Mouse (Mus musculus) stomach, embryonic 15.5 days (tissue): ENCODE data around the gene Setd1b. TPM values are rescaled to one million over a fixed set of nuclear protein-coding genes. Genes with fewer than 3 reads are reported as not detected.
A peak's percentile ranks its signal among the peaks of the same experiment; 100 is the strongest.

ENCODE experiments used
- ATAC-seq: fragments of 200-750 bp; cut with Nextera tagmentation; 2 replicates; pipeline ENCODE4 v1.8.0; 2017; ENCODE audit warnings: low read depth, moderate number of reproducible peaks, moderate TSS enrichment; ENCODE audit not compliant: insufficient read depth, low FRiP score
- H3K27ac ChIP-seq: fragments of 300-500 bp; sonication (generic); 2 replicates; pipeline ENCODE4 v1.5.1; 2015; ENCODE audit warnings: mild to moderate bottlenecking, inconsistent platforms
- H3K27me3 ChIP-seq: fragments of 300-500 bp; sonication (generic); replicated peaks from 2 replicates; pipeline ENCODE4 v1.6.1; 2015; ENCODE audit warnings: inconsistent platforms
- H3K36me3 ChIP-seq: fragments of 300-500 bp; sonication (generic); 2 replicates; pipeline ENCODE4 v1.6.1; 2015; ENCODE audit warnings: inconsistent platforms
- H3K4me1 ChIP-seq: fragments of 300-500 bp; sonication (generic); 2 replicates; pipeline ENCODE4 v1.6.1; 2015; ENCODE audit warnings: inconsistent platforms
- H3K4me2 ChIP-seq: fragments of 300-500 bp; sonication (generic); 2 replicates; pipeline ENCODE4 v1.6.1; 2015; ENCODE audit warnings: mild to moderate bottlenecking, inconsistent platforms
- H3K4me3 ChIP-seq: fragments of 300-500 bp; sonication (generic); replicated peaks from 2 replicates; pipeline ENCODE4 v1.5.1; 2015; ENCODE audit warnings: inconsistent platforms
- H3K9ac ChIP-seq: fragments of 300-500 bp; sonication (generic); 2 replicates; pipeline ENCODE4 v1.6.1; 2015; ENCODE audit warnings: inconsistent platforms
- H3K9me3 ChIP-seq: fragments of 300-500 bp; sonication (generic); 2 replicates; pipeline ENCODE4 v1.6.1; 2016; ENCODE audit warnings: inconsistent platforms
- WGBS: fragments of 180-500 bp; shearing (Covaris S2); methylation state at CpG from one replicate; pipeline ENCODE4 v1.1.7; 2015; 5-methylcytosine and 5-hydroxymethylcytosine counted together
- polyA plus RNA-seq: library from polyadenylated mRNA; unstranded; fragments of >200 nt; fragmentation: Nextera tagmentation; extraction: Ambion mirVana; gene quantifications from 2 replicates; pipeline ENCODE4 v1.2.1, GENCODE M21; 2015

Gene Setd1b
- polyA plus RNA-seq, 1 experiment from 2014 or later, result 9.4 TPM

- no peaks in the 10 kb centered on the region for H3K4me1 ChIP-seq
- no peak overlapping the region for H3K4me3 ChIP-seq
- no peaks in the 10 kb centered on the region for H3K9me3 ChIP-seq
- no peak overlapping the region for H3K9ac ChIP-seq
- no peak overlapping the region for H3K4me2 ChIP-seq
- no peaks in the 10 kb centered on the region for H3K27me3 ChIP-seq
- no peaks in the 10 kb centered on the region for H3K36me3 ChIP-seq
- 77% methylated on average over 6 of the region's 6 CpGs for WGBS
- peak; percentile 39; the same call in 1 of the 2 replicates for ATAC-seq
- no peak overlapping the region for H3K27ac ChIP-seq
These were observed 39.5 kb downstream of the Setd1b start for GRCm38 (mm10) chr5:123181536-123181935.

DNA sequence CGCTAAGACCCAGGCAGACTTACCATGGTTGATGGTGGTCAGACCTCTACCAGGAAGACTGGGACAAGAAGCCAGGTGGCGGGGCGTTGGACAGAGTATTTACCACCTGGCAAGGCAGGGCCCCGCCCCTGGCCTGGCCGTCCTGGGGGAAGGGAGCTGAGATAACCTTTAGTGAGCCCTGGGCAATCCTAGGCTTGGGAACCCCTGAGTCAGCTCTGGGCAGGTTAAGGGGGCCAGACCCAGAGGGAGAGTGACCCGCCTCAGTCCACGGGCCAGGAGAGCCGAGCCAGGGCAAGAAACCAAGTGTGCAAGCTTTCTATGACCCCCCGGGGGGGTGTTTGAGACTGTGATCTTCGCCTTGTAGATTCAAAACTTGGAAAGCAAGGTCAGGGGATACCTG, 40.7 kb downstream of the Setd1b start, which contains the start of gene Hpd:
Gene Hpd, minus strand, starts transcription at position 77 of the 400 bp plus-strand sequence.
- Histone ChIP-seq H3K4me1 (no peaks in the 10 kb centered on the region), H3K4me2 (no peak within 1 kb of the TSS), H3K4me3 (no peak within 1 kb of the TSS), H3K9ac (no peak within 1 kb of the TSS), H3K27me3 (no peaks in the 10 kb centered on the region), H3K27ac (no peak within 1 kb of the TSS), H3K9me3 (no peaks in the 10 kb centered on the region), H3K36me3 (no peaks in the 10 kb centered on the region)
- ATAC-seq, result no peak
- WGBS, result 71% methylated on average over 10 of the region's 10 CpGs

DNA sequence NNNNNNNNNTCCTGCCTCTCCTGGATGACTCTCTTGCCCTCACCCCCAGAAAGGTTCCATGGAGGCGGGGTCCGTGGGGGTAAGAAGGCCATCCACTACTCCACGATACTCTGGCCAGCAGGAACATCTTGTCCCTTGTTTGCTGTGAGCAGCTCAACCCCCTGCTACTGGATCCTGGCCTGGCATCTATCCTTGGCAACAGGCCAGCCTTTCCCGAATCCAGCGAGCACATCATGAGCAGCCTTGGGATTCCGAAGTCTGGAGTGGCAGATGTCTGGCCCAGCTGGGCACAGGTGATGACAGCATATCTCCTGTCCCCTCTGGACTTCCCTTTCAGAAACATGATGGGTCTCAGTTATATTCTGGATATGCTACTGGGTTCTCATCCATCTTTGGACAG, 44.0 kb downstream of the Setd1b start:
- H3K9me3 ChIP-seq, result no peaks in the 10 kb centered on the region
- no peak for ATAC-seq
- no peak overlapping the region for H3K4me3 ChIP-seq
- no peaks in the 10 kb centered on the region for H3K27me3 ChIP-seq
- no peak overlapping the region for H3K27ac ChIP-seq
- no peak overlapping the region for H3K9ac ChIP-seq
- 75% methylated on average over 6 of the region's 6 CpGs for WGBS
- H3K4me2 ChIP-seq, result no peak overlapping the region
- no peaks in the 10 kb centered on the region for H3K36me3 ChIP-seq
- H3K4me1 ChIP-seq, result no peaks in the 10 kb centered on the region

DNA sequence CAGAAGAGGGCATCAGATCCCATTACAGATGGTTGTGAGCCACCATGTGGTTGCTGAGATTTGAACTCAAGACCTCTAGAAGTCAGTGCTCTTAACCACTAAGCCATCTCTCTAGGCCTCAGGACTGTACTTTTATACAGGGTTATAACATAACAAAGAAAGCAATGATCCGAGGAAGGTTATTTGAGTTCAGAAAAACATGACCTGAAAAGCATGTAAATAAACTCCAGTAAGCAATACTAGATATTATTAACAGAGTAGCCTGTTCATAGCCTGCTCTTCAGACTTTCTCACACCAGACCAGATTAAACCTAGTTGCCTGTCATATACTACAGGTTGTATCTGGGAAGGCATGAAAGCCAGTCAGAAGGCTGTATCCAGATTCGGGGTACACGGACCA, 45.3 kb downstream of the Setd1b start:
- Histone ChIP-seq H3K36me3 (no peaks in the 10 kb centered on the region), H3K4me1 (no peaks in the 10 kb centered on the region), H3K9me3 (no peaks in the 10 kb centered on the region), H3K27ac (no peak overlapping the region), H3K9ac (no peak overlapping the region), H3K4me2 (no peak overlapping the region), H3K27me3 (no peaks in the 10 kb centered on the region), H3K4me3 (no peak overlapping the region)
- ATAC-seq, result no peak
- 90% methylated on average over 3 of the region's 3 CpGs for WGBS

- no peaks in the 10 kb centered on the region for H3K4me1 ChIP-seq
- 71% methylated on average over 3 of the region's 3 CpGs for WGBS
- no peak overlapping the region for H3K4me3 ChIP-seq
- H3K9ac ChIP-seq, result no peak overlapping the region
- H3K9me3 ChIP-seq, result no peaks in the 10 kb centered on the region
- ATAC-seq, result no peak
- no peaks in the 10 kb centered on the region for H3K36me3 ChIP-seq
- H3K4me2 ChIP-seq, result no peak overlapping the region
- H3K27me3 ChIP-seq, result no peaks in the 10 kb centered on the region
- no peak overlapping the region for H3K27ac ChIP-seq
These were observed 48.9 kb downstream of the Setd1b start for GRCm38 (mm10) chr5:123190912-123191311.

DNA sequence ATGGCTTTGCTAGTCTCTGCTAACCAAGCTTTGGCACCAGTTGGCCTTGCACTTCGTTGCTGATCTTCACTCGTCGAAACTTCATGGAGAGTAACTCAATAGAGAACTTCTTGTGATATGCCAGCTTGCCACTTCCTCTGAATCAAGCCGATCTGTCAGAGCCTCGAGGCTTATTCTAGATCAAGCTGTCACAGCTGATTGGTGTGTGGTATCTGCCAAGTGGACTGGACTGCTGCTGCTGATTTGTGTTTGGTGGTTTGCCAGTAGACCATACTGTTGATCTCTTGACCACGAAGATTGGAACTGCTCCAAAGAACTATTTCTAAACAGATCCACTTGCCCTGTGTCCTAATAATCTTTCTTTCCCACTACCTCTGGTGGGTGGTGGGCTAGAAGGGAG, 49.4 kb downstream of the Setd1b start:
- no peak for ATAC-seq
- Histone ChIP-seq H3K9ac (no peak overlapping the region), H3K27ac (no peak overlapping the region), H3K27me3 (no peaks in the 10 kb centered on the region), H3K4me3 (no peak overlapping the region), H3K4me1 (no peaks in the 10 kb centered on the region), H3K9me3 (no peaks in the 10 kb centered on the region), H3K36me3 (no peaks in the 10 kb centered on the region), H3K4me2 (no peak overlapping the region)
- 66% methylated on average over 6 of the region's 6 CpGs for WGBS

- no peak overlapping the region for H3K4me2 ChIP-seq
- no peak overlapping the region for H3K4me3 ChIP-seq
- ATAC-seq, result no peak
- H3K4me1 ChIP-seq, result no peaks in the 10 kb centered on the region
- H3K9me3 ChIP-seq, result no peaks in the 10 kb centered on the region
- no peak overlapping the region for H3K27ac ChIP-seq
- no peak overlapping the region for H3K9ac ChIP-seq
- H3K27me3 ChIP-seq, result no peaks in the 10 kb centered on the region
- 57% methylated on average over 9 of the region's 9 CpGs for WGBS
- no peaks in the 10 kb centered on the region for H3K36me3 ChIP-seq
These were observed 50.7 kb downstream of the Setd1b start for GRCm38 (mm10) chr5:123192606-123193150.

DNA sequence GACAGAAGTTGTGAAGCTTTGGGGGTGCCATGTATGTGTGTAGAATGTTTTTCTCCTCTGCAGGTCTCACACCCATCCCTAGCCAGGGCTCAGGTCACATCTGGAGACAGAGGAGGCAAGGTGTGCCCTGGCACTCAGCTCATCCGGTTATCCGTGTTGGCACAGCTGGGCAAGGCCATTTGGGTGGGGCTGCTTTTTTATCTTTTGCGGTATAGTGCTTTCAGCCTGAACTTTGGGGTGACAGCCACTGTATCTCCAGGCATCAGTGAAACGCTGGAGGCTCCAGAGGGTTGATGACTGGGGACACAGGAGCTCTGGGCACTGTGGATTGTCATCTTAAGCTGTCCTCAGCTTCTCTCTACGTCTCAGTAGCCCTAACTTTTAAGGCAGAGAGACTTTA, 51.4 kb downstream of the Setd1b start:
- no peak overlapping the region for H3K27ac ChIP-seq
- no peaks in the 10 kb centered on the region for H3K4me1 ChIP-seq
- H3K9me3 ChIP-seq, result no peaks in the 10 kb centered on the region
- no peaks in the 10 kb centered on the region for H3K36me3 ChIP-seq
- no peaks in the 10 kb centered on the region for H3K27me3 ChIP-seq
- H3K4me3 ChIP-seq, result no peak overlapping the region
- no peak overlapping the region for H3K9ac ChIP-seq
- 68% methylated on average over 5 of the region's 5 CpGs for WGBS
- ATAC-seq, result peak; percentile 85
- no peak overlapping the region for H3K4me2 ChIP-seq

GRCm38 (mm10) chr5:123194856-123195255, 52.9 kb downstream of the Setd1b start:
- no peaks in the 10 kb centered on the region for H3K4me1 ChIP-seq
- no peak overlapping the region for H3K4me3 ChIP-seq

GRCm38 (mm10) chr5:123195500-123196000, 53.6 kb downstream of the Setd1b start:
- Histone ChIP-seq H3K4me1 (no peaks in the 10 kb centered on the region), H3K4me3 (no peak overlapping the region), H3K27ac (no peak overlapping the region), H3K36me3 (no peaks in the 10 kb centered on the region), H3K4me2 (no peak overlapping the region), H3K9me3 (no peaks in the 10 kb centered on the region), H3K27me3 (no peaks in the 10 kb centered on the region), H3K9ac (no peak overlapping the region)
- WGBS, result 85% methylated on average over 16 of the region's 16 CpGs
- no peak for ATAC-seq

More at GRCm38 (mm10) chr5:123194856-123195255, 52.9 kb downstream of the Setd1b start:
- Histone ChIP-seq H3K9ac (no peak overlapping the region), H3K36me3 (no peaks in the 10 kb centered on the region), H3K27me3 (no peaks in the 10 kb centered on the region), H3K4me2 (no peak overlapping the region), H3K27ac (no peak overlapping the region), H3K9me3 (no peaks in the 10 kb centered on the region)
- no peak for ATAC-seq
- 82% methylated on average over 6 of the region's 6 CpGs for WGBS

DNA sequence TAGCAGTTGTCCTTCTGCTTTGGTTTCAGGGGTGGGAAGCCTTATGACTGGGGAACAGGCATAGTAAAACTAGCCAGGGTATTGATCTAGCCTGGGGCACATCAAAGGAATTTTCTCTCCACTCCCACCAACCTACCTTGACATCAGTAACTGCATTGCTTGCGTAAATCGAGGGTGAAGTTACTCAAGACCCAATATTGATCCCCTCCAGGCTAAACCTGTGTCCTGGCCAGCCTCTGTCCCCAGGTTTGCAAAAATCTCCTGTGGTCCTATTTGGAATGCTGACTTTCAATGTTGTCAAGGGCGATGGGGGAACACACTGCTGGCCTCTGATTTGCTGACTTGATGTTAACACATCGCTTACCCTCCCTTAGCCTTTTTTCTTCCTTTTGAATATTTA, 54.8 kb downstream of the Setd1b start:
- Histone ChIP-seq H3K27ac (no peak overlapping the region), H3K9me3 (no peaks in the 10 kb centered on the region), H3K4me1 (no peaks in the 10 kb centered on the region), H3K9ac (no peak overlapping the region), H3K4me3 (no peak overlapping the region), H3K27me3 (no peaks in the 10 kb centered on the region), H3K36me3 (no peaks in the 10 kb centered on the region), H3K4me2 (no peak overlapping the region)
- no peak; the same call in 1 of the 2 replicates for ATAC-seq
- 60% methylated on average over 4 of the region's 4 CpGs for WGBS

DNA sequence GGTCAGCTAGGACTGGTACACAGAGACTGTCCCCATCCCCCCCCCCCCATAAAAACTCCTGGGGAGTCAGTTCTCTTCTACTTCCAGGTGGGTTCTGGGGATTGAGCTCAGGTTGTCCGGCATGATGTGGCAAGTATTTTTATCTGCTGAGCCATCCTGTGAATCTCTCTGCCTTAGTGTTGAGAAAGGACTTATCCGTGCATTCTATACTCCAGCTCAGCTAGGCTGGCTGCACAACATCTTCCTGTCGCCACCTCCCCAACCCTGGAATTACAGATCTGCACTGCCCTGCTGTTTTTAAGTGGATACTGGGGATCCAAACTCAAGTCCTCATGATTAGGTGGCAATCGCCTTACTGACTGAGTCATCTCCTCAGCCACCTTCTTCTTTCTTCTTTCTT, 56.5 kb downstream of the Setd1b start:
- Histone ChIP-seq H3K4me3 (no peak overlapping the region), H3K36me3 (no peaks in the 10 kb centered on the region), H3K4me1 (no peaks in the 10 kb centered on the region), H3K9me3 (no peaks in the 10 kb centered on the region), H3K27ac (no peak overlapping the region), H3K27me3 (no peaks in the 10 kb centered on the region), H3K9ac (no peak overlapping the region), H3K4me2 (no peak overlapping the region)
- ATAC-seq, result no peak
- 80% methylated on average over 4 of the region's 4 CpGs for WGBS
